Mouse (Mus musculus) thymus, postnatal 10 days (tissue): Measurements from ENCODE around the gene Ctsl.
A peak's percentile ranks its signal among the peaks of the same experiment; 100 is the strongest.

Source experiments
- DNase-seq, 2 experiments: peaks; one replicate each; pipeline ENCODE4 v3.0.0; 2021; ENCODE audit warnings: low spot score in 2 of 2

The Ctsl gene

DNA sequence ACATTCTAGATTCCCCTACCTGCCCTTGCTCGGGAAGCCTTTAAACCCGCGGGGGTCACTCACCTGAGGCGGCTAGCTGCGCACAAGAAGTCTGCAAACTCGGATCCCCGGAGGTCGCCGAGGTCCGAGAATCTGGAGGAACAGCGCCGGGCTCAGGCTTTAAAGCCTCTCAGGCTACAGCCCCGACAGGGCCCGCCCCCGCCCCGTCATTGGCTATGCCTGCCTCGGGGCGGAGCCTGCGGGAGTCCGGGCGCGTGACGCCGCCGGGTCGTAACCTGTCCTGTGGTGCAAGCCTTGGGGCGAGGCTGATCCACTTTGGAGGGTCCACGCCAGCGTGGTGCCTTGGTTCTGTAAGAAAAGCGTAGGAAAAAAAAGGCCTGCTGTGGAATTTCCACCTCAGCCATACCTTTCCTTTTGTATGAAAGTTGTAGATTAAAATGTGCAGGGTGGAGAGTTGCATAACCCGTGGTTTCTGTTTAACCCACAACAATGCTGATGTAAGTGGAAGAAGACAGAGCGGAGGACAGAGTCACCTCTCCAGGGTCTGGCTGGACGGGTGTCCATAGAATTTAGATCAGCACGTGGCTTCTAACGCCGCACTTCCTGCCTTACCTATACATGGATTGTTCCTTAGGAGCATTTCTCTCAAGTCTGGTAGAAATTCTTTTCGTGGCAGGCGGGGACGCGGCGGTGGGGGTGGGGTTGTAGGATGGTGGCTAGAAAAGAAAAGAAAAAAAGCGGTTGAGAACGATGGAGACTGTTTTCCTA lies at the start of gene Ctsl:
Ctsl (minus strand) TSS at position 718 of the 768 bp plus-strand sequence.
- peak; percentile 85 to 86 for DNase-seq

GRCm38 (mm10) chr13:64416955-64417601 lies 46.4 kb upstream of the Ctsl start:
- no peak for DNase-seq

- DNase-seq, result peak; percentile 41 to 52
These were observed 45.0 kb upstream of the Ctsl start for GRCm38 (mm10) chr13:64415659-64416058.

GRCm38 (mm10) chr13:64412752-64413257 lies 42.1 kb upstream of the Ctsl start:
- no peak for DNase-seq

GRCm38 (mm10) chr13:64411282-64411681 lies 40.6 kb upstream of the Ctsl start:
- DNase-seq, result no peak

GRCm38 (mm10) chr13:64410604-64411003 lies 39.9 kb upstream of the Ctsl start:
- DNase-seq, result peak; percentile 68 to 78

GRCm38 (mm10) chr13:64407992-64408391 lies 37.3 kb upstream of the Ctsl start:
- DNase-seq, result peak; percentile 52 to 59

- no peak for DNase-seq
These were observed 34.9 kb upstream of the Ctsl start for GRCm38 (mm10) chr13:64405550-64405949.

- no peak for DNase-seq
These were observed 32.8 kb upstream of the Ctsl start for GRCm38 (mm10) chr13:64403519-64403918.

DNA sequence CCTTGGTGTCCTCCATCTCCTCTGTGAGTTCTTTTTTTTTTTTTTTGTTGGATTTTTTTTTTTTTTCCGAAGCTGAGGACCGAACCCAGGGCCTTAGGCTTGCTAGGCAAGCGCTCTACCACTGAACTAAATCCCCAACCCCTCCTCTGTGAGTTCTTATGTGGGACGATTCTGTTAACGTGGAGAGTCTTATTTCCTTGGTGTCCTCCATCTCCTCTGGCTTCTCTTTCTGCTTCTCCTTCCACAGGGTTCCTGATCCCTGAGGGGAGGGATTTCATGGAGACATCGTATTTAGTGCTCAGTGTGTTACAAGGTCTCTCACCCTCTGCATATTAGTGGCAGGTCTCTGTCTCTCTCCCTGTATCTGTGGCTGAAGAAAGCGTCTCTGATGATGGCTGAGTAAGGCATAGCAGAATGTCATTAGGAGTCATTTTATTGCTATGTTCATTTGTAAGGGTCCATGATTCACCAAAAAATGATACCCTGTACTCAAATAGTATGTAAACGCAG lies 32.3 kb upstream of the Ctsl start:
- DNase-seq, result no peak

DNA sequence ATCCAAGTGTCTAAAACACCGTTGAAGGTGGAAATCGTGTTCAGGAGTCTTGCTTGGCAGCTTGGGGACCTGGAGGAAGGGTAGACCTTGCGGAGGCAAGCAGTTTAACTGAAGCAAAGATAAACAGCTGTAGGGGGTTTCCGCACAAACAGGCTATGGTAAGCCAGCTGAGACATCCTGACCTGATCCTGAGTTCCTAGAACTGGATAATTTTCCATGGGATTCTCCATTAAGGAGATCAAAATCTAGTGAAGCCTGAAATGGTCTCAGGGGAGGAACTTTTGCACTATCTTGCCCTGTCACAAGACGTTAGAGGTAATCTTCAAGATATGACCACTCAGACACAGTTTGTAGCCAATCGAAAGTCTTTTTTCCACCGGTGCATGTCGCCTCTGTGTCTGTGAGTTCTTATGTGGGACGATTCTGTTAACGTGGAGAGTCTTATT lies 31.8 kb upstream of the Ctsl start:
- no peak for DNase-seq

DNA sequence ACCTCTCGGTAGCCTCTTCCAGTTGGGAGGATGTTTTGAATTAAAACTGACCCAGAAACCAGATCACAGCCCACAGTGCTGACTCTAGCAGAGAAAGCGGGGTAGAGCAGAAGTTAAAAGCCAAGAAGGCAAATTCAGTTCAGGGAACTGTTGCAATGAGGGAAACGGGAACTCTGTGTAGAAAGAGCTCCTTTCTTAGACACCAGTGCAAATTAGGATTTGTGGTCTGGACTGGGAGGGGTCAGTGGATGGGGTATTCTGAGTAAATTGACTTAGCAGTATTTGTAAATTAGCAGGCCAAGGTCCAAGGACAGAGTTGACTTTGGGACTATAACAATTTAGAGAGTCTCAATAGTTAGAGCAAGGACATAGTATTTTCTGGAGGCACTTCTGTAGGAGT lies 31.3 kb upstream of the Ctsl start:
- DNase-seq, result no peak

DNA sequence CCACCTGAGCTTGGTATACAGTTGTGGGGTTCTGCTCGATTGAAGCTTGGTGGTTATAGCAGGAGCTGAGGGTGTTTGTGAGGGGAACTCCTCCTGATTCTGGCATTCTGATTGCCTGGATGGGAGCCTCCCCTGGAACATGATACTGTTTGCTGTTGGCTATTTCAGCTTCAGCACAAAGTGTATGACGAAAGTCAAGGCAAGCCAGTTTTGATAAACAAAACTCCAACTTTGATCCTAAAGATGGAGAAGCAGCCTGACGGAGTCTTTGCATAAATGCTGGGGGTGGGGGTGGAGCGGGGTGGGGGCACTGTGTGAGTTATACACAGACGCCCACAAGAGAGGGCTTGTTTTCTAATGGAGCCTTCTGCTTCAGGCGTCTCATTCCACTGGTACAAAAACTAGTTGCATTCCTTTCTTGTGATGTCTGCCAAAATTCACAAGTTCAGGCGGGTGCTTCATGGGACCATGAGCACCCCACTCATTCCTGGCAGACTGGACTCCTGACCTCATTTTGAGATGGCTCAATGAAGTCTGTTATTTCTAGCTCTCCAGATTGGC lies 30.2 kb upstream of the Ctsl start:
- DNase-seq, result no peak

DNA sequence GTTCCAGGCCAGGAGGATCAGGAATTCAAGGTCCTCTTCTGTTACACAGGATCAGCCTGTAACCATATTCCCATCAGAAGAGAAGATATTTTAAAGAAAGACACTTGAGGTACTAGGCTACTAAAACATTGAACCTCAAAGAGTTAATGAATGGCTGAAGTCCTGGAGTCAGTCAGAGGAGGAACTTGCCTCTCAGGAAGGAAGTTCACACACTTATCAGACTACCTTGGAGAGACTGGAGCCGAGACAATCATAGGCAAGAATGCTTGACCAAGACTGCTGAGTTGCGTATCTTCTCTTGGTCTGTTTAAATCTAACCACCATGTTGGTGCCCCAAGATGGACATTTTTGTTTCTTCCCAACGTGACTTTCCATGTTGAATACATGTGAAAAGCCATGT lies 29.2 kb upstream of the Ctsl start:
- DNase-seq, result no peak

DNA sequence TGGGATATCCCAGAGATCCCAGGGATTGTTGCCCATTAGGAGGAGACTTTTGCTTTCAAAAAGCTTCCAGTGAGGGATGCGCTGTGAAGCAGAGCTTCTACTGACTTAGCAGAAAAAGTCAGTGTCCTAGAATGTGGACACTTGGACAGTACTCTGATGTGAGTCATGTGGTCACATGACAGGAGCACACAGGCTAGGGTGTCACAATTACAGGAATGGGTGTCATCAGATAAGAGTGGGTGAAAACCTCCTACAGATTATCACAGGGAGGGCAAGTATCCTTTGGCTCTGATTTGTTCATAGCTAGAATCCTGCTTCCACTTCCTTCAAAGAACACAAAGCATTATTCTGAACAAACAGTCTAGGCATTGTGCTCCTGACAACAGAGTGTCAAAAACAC lies 27.4 kb upstream of the Ctsl start:
- DNase-seq, result no peak

- DNase-seq, result no peak
These were observed 26.3 kb upstream of the Ctsl start for GRCm38 (mm10) chr13:64396979-64397378.

DNA sequence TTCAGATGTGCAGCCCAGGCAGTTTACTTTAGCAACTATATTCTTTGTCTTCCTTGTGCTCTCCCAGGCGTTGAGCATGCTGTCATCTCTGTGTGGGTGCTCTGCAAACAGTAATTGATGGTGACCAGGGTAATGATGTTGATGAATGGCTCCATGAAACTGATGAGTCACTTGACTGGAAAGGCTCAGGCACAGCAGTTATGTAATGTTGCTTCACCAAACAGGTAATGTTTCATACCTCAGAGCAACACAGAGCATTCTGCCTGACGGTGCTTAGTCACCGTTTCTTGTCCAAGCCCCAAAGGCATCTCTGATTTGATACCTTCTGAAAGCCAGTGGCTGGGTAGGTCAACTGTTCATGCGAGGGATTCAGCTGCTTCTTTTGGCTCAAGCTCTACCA lies 17.7 kb upstream of the Ctsl start:
- DNase-seq, result no peak

- DNase-seq, result no peak
These were observed 15.4 kb upstream of the Ctsl start for GRCm38 (mm10) chr13:64386048-64386447.

DNA sequence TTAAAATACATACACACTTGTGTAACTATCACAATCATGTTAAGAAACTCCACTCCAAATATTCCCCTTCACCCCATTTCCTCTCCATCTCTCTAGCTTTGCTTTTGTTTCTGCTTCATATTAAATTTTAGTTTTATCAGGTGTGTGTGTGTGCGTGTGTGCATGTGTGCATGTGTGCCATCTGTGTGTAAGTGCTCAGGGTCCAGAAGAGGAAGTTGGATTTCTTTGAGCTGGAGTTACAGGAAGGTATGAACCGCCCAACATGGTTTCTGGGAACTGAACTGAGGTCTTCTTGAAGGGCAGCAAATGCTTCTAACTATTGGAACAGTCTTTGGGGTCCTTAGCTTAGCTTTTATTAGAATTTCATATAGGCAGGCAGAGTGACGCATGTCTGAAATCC lies 14.2 kb upstream of the Ctsl start:
- DNase-seq, result no peak

GRCm38 (mm10) chr13:64380251-64380650 lies 9.6 kb upstream of the Ctsl start:
- no peak for DNase-seq

- DNase-seq, result no peak
These were observed 7.9 kb upstream of the Ctsl start for GRCm38 (mm10) chr13:64378601-64379000.

- DNase-seq, result no peak
These were observed 5.8 kb upstream of the Ctsl start for GRCm38 (mm10) chr13:64376472-64376871.

DNA sequence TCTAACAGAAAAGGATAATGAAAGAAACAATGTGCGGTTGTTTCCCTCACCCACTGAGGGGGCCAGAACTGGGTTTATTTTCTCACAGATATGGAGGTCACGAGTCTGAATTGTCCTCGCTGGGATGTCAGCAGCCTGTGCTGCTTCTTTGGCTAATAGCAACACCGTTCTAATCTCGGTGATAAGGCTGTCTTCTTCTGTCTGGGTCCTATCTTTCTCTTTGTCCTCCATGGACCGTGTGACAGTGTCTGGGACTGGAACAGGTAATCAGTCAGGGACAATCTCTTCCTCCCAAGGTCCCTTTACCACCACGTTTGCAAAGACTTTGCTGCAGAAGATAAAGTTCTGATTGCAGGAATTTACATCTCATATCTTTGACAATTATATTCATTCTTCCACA lies 4.5 kb upstream of the Ctsl start:
- DNase-seq, result no peak
